Comparison of ENCODE assay signal across 8 mouse cellular contexts in the genomic region with DNA sequence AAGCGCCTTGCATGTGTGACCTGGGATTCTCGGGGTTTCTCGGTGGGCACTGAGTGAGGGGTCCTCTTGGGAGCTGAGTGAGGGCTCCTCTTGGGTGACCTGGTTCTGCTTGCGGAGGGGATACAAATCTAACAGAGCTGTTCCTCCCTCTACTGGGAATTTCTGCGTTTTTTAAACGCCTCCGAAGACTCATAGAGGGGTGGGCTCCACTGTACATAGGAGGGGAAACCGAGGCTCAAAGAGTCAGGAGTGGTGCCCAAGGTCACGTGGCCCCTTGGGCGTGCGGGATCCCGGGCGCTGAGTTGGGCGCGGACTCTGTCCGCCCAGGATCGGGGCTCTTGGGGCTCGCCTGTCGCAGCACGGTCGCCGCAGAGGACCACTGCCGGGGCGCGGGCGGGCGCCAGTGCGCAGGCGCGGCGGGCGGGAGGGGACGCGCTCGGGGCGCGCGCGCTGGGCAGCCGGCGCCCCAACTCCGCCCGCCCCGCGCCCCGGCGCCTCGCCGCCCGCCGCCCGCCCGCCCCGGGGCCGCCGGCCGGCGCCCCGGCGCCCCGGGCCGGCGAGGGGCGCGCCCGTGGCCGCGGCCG. TPM values are rescaled to one million over a fixed set of nuclear protein-coding genes. Genes with fewer than 3 reads are reported as not detected.
A peak's percentile ranks its signal among the peaks of the same experiment; 100 is the strongest.
DNase-seq lines count a peak whose midpoint lies in the region; ATAC-seq and TF ChIP-seq lines count a peak whose summit lies in the region.

A gene (plus strand): TSS at position 489 of the 584 bp plus-strand sequence.

- peaks cover 42% of the 10 kb centered on the region for H3K4me1 ChIP-seq in hindbrain, embryonic 15.5 days (replicated peaks)
- peaks cover 14% of the 10 kb centered on the region for H3K4me1 ChIP-seq in limb, embryonic 14.5 days (ENCODE audit: control insufficient read depth, insufficient read depth, low read length)

- H3K9me3 ChIP-seq in hindbrain, embryonic 15.5 days, result no peaks in the 10 kb centered on the region
- no peaks in the 10 kb centered on the region for H3K9me3 ChIP-seq in limb, embryonic 14.5 days (ENCODE audit: control insufficient read depth, low read length)

- no peaks in the 10 kb centered on the region for H3K36me3 ChIP-seq in hindbrain, embryonic 15.5 days
- H3K36me3 ChIP-seq in limb, embryonic 14.5 days (ENCODE audit: control insufficient read depth, insufficient read depth, low read length), result no peaks in the 10 kb centered on the region

- H3K27ac ChIP-seq in hindbrain, embryonic 15.5 days (replicated peaks), result peak within 1 kb of the TSS; percentile 74
- H3K27ac ChIP-seq in limb, embryonic 14.5 days (replicated peaks; ENCODE audit: low read depth, low read length), result no peak within 1 kb of the TSS

- peak; percentile 18; the same call in 1 of the 2 replicates for ATAC-seq in cerebellum, adult (ENCODE audit: insufficient number of reproducible peaks, low FRiP score, low TSS enrichment)
- ATAC-seq in hindbrain, embryonic 15.5 days (ENCODE audit: low FRiP score, low read depth), result peak; percentile 68
- peak; percentile 71 for ATAC-seq in limb, embryonic 14.5 days (ENCODE audit: low FRiP score, low read depth)
- no peak for ATAC-seq in monocyte, adult 5-6 weeks (replicated peaks; ENCODE audit: insufficient number of reproducible peaks, low FRiP score, low TSS enrichment, poor library complexity, severe bottlenecking)

- H3K27me3 ChIP-seq in hindbrain, embryonic 15.5 days, result 0 out of 2 replicates have a peak, but pooled peaks cover 14% of the 10 kb centered on the region
- H3K27me3 ChIP-seq in limb, embryonic 14.5 days (ENCODE audit: control insufficient read depth, insufficient read depth, low read length), result peaks cover 63% of the 10 kb centered on the region

- under 1% methylated on average over 42 of the region's 69 CpGs for WGBS in hindbrain, embryonic 15.5 days
- WGBS in limb, embryonic 14.5 days, result under 1% methylated on average over 28 of the region's 69 CpGs

- peak within 1 kb of the TSS; percentile 80 for H3K4me3 ChIP-seq in hindbrain, embryonic 15.5 days
- H3K4me3 ChIP-seq in limb, embryonic 14.5 days (replicated peaks; ENCODE audit: low read length), result peak within 1 kb of the TSS; percentile 55

- peak within 1 kb of the TSS; percentile 67 for H3K9ac ChIP-seq in hindbrain, embryonic 15.5 days
- H3K9ac ChIP-seq in limb, embryonic 14.5 days (ENCODE audit: low read depth, low read length, severe bottlenecking), result peak within 1 kb of the TSS; percentile 56

- TF ChIP-seq POLR2A in limb, embryonic 14.5 days (IDR thresholded peaks at IDR 0.05; ENCODE audit: borderline replicate concordance, extremely low read depth, insufficient read depth, insufficient read length), result no peak

- no peak for DNase-seq in cerebellum, adult 9-10 months
- DNase-seq in thymus, postnatal 14 days, result peak; percentile 44
- DNase-seq in thymus, adult 18-20 months, result no peak
- no peak for DNase-seq in limb, embryonic 14.5 days (ENCODE audit: low spot score)
- DNase-seq in retina, postnatal 7 days (ENCODE audit: low read depth, low spot score), result peak; percentile 40

- peak within 1 kb of the TSS; percentile 82 for H3K4me2 ChIP-seq in hindbrain, embryonic 15.5 days
- peak within 1 kb of the TSS; percentile 95 for H3K4me2 ChIP-seq in limb, embryonic 14.5 days (replicated peaks; ENCODE audit: low read depth, low read length, severe bottlenecking)

RNA-seq across cellular contexts. Expression of the gene that starts here (rescaled TPM):
- polyA plus RNA-seq in hindbrain, embryonic 15.5 days (2015; fragmentation: Nextera tagmentation; extraction: Ambion mirVana), result 12.3 and 12.8 TPM in 2 replicates
- polyA plus RNA-seq in limb, embryonic 14.5 days (2012; rRNA removed), result 3.1 and 3.9 TPM in 2 replicates
- 1.8 and 2.0 TPM in 2 replicates for polyA plus RNA-seq in limb, embryonic 14.5 days (2014; fragmentation: Nextera tagmentation; extraction: Ambion mirVana)
- total RNA-seq in monocyte, adult 5-6 weeks (2017), result not detected in 3 replicates

Comparison
In these comparisons a context has a peak if more than half of its experiments do, and no peak if none do; other contexts are left out.
1. DNase-seq: peak in thymus, postnatal 14 days (single experiment) and retina, postnatal 7 days (single experiment); none in cerebellum, adult 9-10 months (single experiment), thymus, adult 18-20 months (0 of 2) and limb, embryonic 14.5 days (single experiment).